Mouse (Mus musculus) CH12.LX (cell line): ENCODE measurements around the gene Pbp2.

Experiments
- BHLHE40 ChIP-seq: IDR thresholded peaks from 2 replicates; pipeline ENCODE4 v1.6.1; 2011; ENCODE audit warnings: mild to moderate bottlenecking, low read depth, low read length, improper control_type of control experiment
- CTCF ChIP-seq, 2 experiments: IDR thresholded peaks in 1 of 2; conservative IDR thresholded peaks in 1 of 2; 2 replicates each; pipeline ENCODE4 v1.5.1; 2011 to 2012; ENCODE audit warnings: low read depth in 2 of 2, low read length in 2 of 2, improper control_type of control experiment in 1 of 2, inconsistent platforms in 1 of 2, mild to moderate bottlenecking in 1 of 2, moderate library complexity in 1 of 2
- E2F4 ChIP-seq: IDR thresholded peaks from 2 replicates; pipeline ENCODE4 v1.6.1; 2011; ENCODE audit warnings: low read depth, low read length, improper control_type of control experiment; ENCODE audit not compliant: insufficient replicate concordance
- EP300 ChIP-seq: IDR thresholded peaks from 2 replicates; pipeline ENCODE4 v1.6.1; 2011; ENCODE audit warnings: low read length, improper control_type of control experiment
- IRF4 ChIP-seq: IDR thresholded peaks from 2 replicates; pipeline ENCODE4 v1.6.1; 2014; ENCODE audit warnings: low read depth, mild to moderate bottlenecking, inconsistent platforms, low read length, improper control_type of control experiment
- MAX ChIP-seq: IDR thresholded peaks from 2 replicates; pipeline ENCODE4 v1.6.1; 2011; ENCODE audit warnings: low read length, improper control_type of control experiment
- POLR2A ChIP-seq: IDR thresholded peaks from 2 replicates; pipeline ENCODE4 v1.6.1; 2011; ENCODE audit warnings: low read depth, mild to moderate bottlenecking, improper control_type of control experiment, low read length
- SMC3 ChIP-seq: IDR thresholded peaks from 2 replicates; pipeline ENCODE4 v1.6.1; 2011; ENCODE audit warnings: low read depth, low read length, improper control_type of control experiment
- UBTF ChIP-seq: IDR thresholded peaks from 2 replicates; pipeline ENCODE4 v1.6.1; 2012; ENCODE audit warnings: low read depth, mild to moderate bottlenecking, inconsistent platforms, low read length, improper control_type of control experiment, moderate library complexity
- USF1 ChIP-seq: IDR thresholded peaks from 2 replicates; pipeline ENCODE4 v1.6.1; 2014; ENCODE audit warnings: low read depth, mild to moderate bottlenecking, inconsistent platforms, low read length, improper control_type of control experiment
- ZC3H11A ChIP-seq: IDR thresholded peaks from 2 replicates; pipeline ENCODE4 v1.6.1; 2012; ENCODE audit warnings: low read depth, mild to moderate bottlenecking, inconsistent platforms, low read length, improper control_type of control experiment

DNA sequence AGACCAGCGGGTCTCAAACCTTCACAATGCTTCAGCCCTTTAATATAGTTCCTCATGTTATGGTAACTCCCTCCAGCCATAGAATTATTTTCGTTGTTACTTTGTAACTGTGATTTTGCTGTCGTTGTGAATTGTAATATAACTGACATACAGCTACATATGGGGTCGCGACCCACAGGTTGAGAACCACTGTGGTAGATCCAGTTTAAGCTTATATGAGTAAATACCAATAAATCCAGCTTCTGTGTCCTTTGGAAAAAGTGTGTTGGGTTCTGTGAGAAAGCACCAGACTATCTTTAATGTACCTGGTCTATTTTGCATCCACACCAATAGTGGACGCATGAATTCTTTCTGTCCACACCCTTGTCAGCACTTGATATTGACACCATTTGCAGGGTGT is 31.9 kb downstream of the Pbp2 start:
- no peak for TF ChIP-seq POLR2A
- no peak for TF ChIP-seq USF1
- TF ChIP-seq ZC3H11A = no peak
- no peak for TF ChIP-seq CTCF (conservative IDR thresholded peaks at IDR 0.05 in 1 of 2, IDR thresholded peaks at IDR 0.05 in 1 of 2; ENCODE audit: low read depth in 2 of 2, low read length in 2 of 2)
- TF ChIP-seq UBTF = no peak
- TF ChIP-seq MAX = no peak
- TF ChIP-seq EP300 = no peak
- TF ChIP-seq E2F4 = no peak
- TF ChIP-seq SMC3 = no peak
- TF ChIP-seq BHLHE40 = no peak
- no peak for TF ChIP-seq IRF4
